Mouse (Mus musculus) megakaryocyte, embryonic 14.5 days (primary cell): ENCODE results near the gene Sema4b. TPM values are rescaled to one million over a fixed set of nuclear protein-coding genes. Genes with fewer than 3 reads are reported as not detected.
A peak's percentile ranks its signal among the peaks of the same experiment; 100 is the strongest.

Experiments used
- H3K27me3 ChIP-seq: replicated peaks from 2 replicates; pipeline ENCODE3; 2012; ENCODE audit warnings: inconsistent platforms
- H3K36me3 ChIP-seq: replicated peaks from 2 replicates; pipeline ENCODE3; 2012; ENCODE audit warnings: low read length, inconsistent platforms, mixed read lengths
- H3K4me1 ChIP-seq: 2 replicates; pipeline ENCODE4 v1.6.1; 2012; ENCODE audit warnings: inconsistent platforms
- H3K4me3 ChIP-seq: replicated peaks from 2 replicates; pipeline ENCODE3; 2012; ENCODE audit warnings: moderate library complexity, mild to moderate bottlenecking, inconsistent platforms
- H3K9me3 ChIP-seq: 2 replicates; pipeline ENCODE4 v1.6.1; 2012; ENCODE audit warnings: inconsistent platforms
- FLI1 ChIP-seq: IDR thresholded peaks from 2 replicates; pipeline ENCODE4 v1.6.1; 2012; ENCODE audit warnings: low read length, inconsistent platforms, mixed read lengths
- GATA1 ChIP-seq: IDR thresholded peaks from 3 replicates; pipeline ENCODE4 v1.6.1; 2012; ENCODE audit warnings: mixed read lengths, low read length, inconsistent platforms, borderline replicate concordance
- polyA plus RNA-seq: library from polyadenylated mRNA; stranded (reverse); fragments of >175 nt; gene quantifications from 2 replicates; pipeline ENCODE4 v1.2.3, GENCODE M21; 2012; ENCODE audit warnings: low replicate concordance; ENCODE audit not compliant: insufficient read depth

The Sema4b gene
- polyA plus RNA-seq, 1 experiment: 30.8 TPM

- TF ChIP-seq FLI1: no peak
- TF ChIP-seq GATA1: no peak
- Histone ChIP-seq H3K4me3 (peak overlapping the region; percentile 96), H3K9me3 (no peaks in the 10 kb centered on the region), H3K36me3 (peaks cover 49% of the 10 kb centered on the region), H3K27me3 (no peaks in the 10 kb centered on the region), H3K4me1 (peaks cover 77% of the 10 kb centered on the region)
Measured at GRCm38 (mm10) chr7:80231971-80232488, 45.4 kb downstream of the Sema4b start.

- no peaks in the 10 kb centered on the region for H3K27me3 ChIP-seq
- H3K4me3 ChIP-seq: peak within 1 kb of the TSS; percentile 96
- H3K9me3 ChIP-seq: no peaks in the 10 kb centered on the region
- H3K4me1 ChIP-seq: peaks cover 72% of the 10 kb centered on the region
- peaks cover 47% of the 10 kb centered on the region for H3K36me3 ChIP-seq
- TF ChIP-seq GATA1 (no peak), FLI1 (no peak)
Measured at GRCm38 (mm10) chr7:80232489-80233029, 45.9 kb downstream of the Sema4b start, which contains the start of the genes Cib1 and Gdpgp1. TSS of gene Cib1 (minus strand) at chr7:80232813. TSS of gene Gdpgp1 (plus strand) at chr7:80232865.

- Histone ChIP-seq H3K9me3 (no peaks in the 10 kb centered on the region), H3K4me1 (peaks cover 59% of the 10 kb centered on the region), H3K36me3 (peaks cover 44% of the 10 kb centered on the region), H3K4me3 (peak overlapping the region; percentile 89), H3K27me3 (no peaks in the 10 kb centered on the region)
- no peak for TF ChIP-seq FLI1
- TF ChIP-seq GATA1: no peak
Measured at GRCm38 (mm10) chr7:80233799-80234198, 47.2 kb downstream of the Sema4b start.

- peaks cover 48% of the 10 kb centered on the region for H3K36me3 ChIP-seq
- no peak overlapping the region for H3K4me3 ChIP-seq
- peaks cover 52% of the 10 kb centered on the region for H3K4me1 ChIP-seq
- TF ChIP-seq GATA1 (no peak), FLI1 (no peak)
- H3K9me3 ChIP-seq: no peaks in the 10 kb centered on the region
- H3K27me3 ChIP-seq: no peaks in the 10 kb centered on the region
Measured at GRCm38 (mm10) chr7:80238542-80238941, 51.9 kb downstream of the Sema4b start.

GRCm38 (mm10) chr7:80241661-80242060 is 55.0 kb downstream of the Sema4b start:
- TF ChIP-seq GATA1 (no peak), FLI1 (no peak)
- Histone ChIP-seq H3K27me3 (no peaks in the 10 kb centered on the region), H3K36me3 (peaks cover 38% of the 10 kb centered on the region), H3K4me3 (no peak overlapping the region), H3K4me1 (peaks cover 35% of the 10 kb centered on the region), H3K9me3 (peaks cover 3% of the 10 kb centered on the region; the same call in 1 of the 2 replicates)

GRCm38 (mm10) chr7:80244851-80245250 is 58.2 kb downstream of the Sema4b start:
- H3K9me3 ChIP-seq: peaks cover 3% of the 10 kb centered on the region; the same call in 1 of the 2 replicates
- peaks cover 14% of the 10 kb centered on the region for H3K36me3 ChIP-seq
- no peak for TF ChIP-seq GATA1
- TF ChIP-seq FLI1: no peak
- no peaks in the 10 kb centered on the region for H3K27me3 ChIP-seq
- H3K4me3 ChIP-seq: no peak overlapping the region
- peaks cover 46% of the 10 kb centered on the region for H3K4me1 ChIP-seq

- peaks cover 49% of the 10 kb centered on the region for H3K4me1 ChIP-seq
- H3K9me3 ChIP-seq: peaks cover 3% of the 10 kb centered on the region; the same call in 1 of the 2 replicates
- no peaks in the 10 kb centered on the region for H3K27me3 ChIP-seq
- H3K4me3 ChIP-seq: peak within 1 kb of the TSS; percentile 92
- peaks cover 2% of the 10 kb centered on the region for H3K36me3 ChIP-seq
- TF ChIP-seq FLI1: no peak
- TF ChIP-seq GATA1: no peak
Measured at GRCm38 (mm10) chr7:80246148-80246721, 59.6 kb downstream of the Sema4b start, which contains the start of gene Ttll13. TSS of gene Ttll13 (plus strand) at chr7:80246376.

GRCm38 (mm10) chr7:80246859-80247258 is 60.2 kb downstream of the Sema4b start:
- Histone ChIP-seq H3K36me3 (no peaks in the 10 kb centered on the region), H3K9me3 (peaks cover 3% of the 10 kb centered on the region; the same call in 1 of the 2 replicates), H3K4me1 (peaks cover 49% of the 10 kb centered on the region), H3K27me3 (no peaks in the 10 kb centered on the region), H3K4me3 (peak overlapping the region; percentile 81)
- no peak for TF ChIP-seq GATA1
- TF ChIP-seq FLI1: no peak

- Histone ChIP-seq H3K9me3 (no peaks in the 10 kb centered on the region), H3K27me3 (no peaks in the 10 kb centered on the region), H3K4me3 (no peak overlapping the region), H3K4me1 (peaks cover 48% of the 10 kb centered on the region), H3K36me3 (no peaks in the 10 kb centered on the region)
- TF ChIP-seq GATA1 (no peak), FLI1 (no peak)
Measured at GRCm38 (mm10) chr7:80252437-80252836, 65.8 kb downstream of the Sema4b start.

GRCm38 (mm10) chr7:80252886-80253285 is 66.2 kb downstream of the Sema4b start:
- Histone ChIP-seq H3K4me1 (peaks cover 45% of the 10 kb centered on the region), H3K27me3 (no peaks in the 10 kb centered on the region), H3K4me3 (no peak overlapping the region), H3K36me3 (no peaks in the 10 kb centered on the region), H3K9me3 (no peaks in the 10 kb centered on the region)
- TF ChIP-seq FLI1: no peak
